Mouse (Mus musculus) liver, embryonic 13.5 days (tissue): ENCODE results near the gene Pigb. TPM values are rescaled to one million over a fixed set of nuclear protein-coding genes. Genes with fewer than 3 reads are reported as not detected.

Experiments used
- ATAC-seq: fragments of 200-750 bp; cut with Nextera tagmentation; 2 replicates; pipeline ENCODE4 v1.8.0; 2017; ENCODE audit warnings: low read depth, mild to moderate bottlenecking, moderate number of reproducible peaks, moderate library complexity
- DNase-seq: peaks from one replicate; pipeline ENCODE4 v3.0.0; 2022
- H3K27ac ChIP-seq: fragments of 300-500 bp; sonication (generic); 2 replicates; pipeline ENCODE4 v1.5.1; 2015; ENCODE audit warnings: moderate library complexity, mild to moderate bottlenecking, inconsistent platforms
- H3K27me3 ChIP-seq: fragments of 300-500 bp; sonication (generic); 2 replicates; pipeline ENCODE4 v1.6.1; 2015; ENCODE audit warnings: mild to moderate bottlenecking, inconsistent platforms
- H3K36me3 ChIP-seq: fragments of 300-500 bp; sonication (generic); 2 replicates; pipeline ENCODE4 v1.6.1; 2015; ENCODE audit warnings: mild to moderate bottlenecking, inconsistent platforms
- H3K4me1 ChIP-seq: fragments of 300-500 bp; sonication (generic); replicated peaks from 2 replicates; pipeline ENCODE4 v1.6.1; 2015; ENCODE audit warnings: inconsistent platforms
- H3K4me2 ChIP-seq: fragments of 300-500 bp; sonication (generic); 2 replicates; pipeline ENCODE4 v1.6.1; 2015; ENCODE audit warnings: inconsistent platforms, mild to moderate bottlenecking, moderate library complexity
- H3K4me3 ChIP-seq: fragments of 300-500 bp; sonication (generic); replicated peaks from 2 replicates; pipeline ENCODE4 v1.5.1; 2015; ENCODE audit warnings: mild to moderate bottlenecking, inconsistent platforms
- H3K9ac ChIP-seq: fragments of 300-500 bp; sonication (generic); 2 replicates; pipeline ENCODE4 v1.6.1; 2015; ENCODE audit warnings: mild to moderate bottlenecking, inconsistent platforms
- H3K9me3 ChIP-seq: fragments of 300-500 bp; sonication (generic); replicated peaks from 2 replicates; pipeline ENCODE4 v1.6.1; 2016; ENCODE audit warnings: inconsistent platforms
- WGBS: fragments of 180-500 bp; shearing (Covaris S2); methylation state at CpG from one replicate; pipeline ENCODE4 v1.1.7; 2015; ENCODE audit not compliant: insufficient replicate concordance; 5-methylcytosine and 5-hydroxymethylcytosine counted together
- microRNA-seq: library from miRNA; unstranded; fragments of <30 nt; microRNA quantifications from one replicate; pipeline ENCODE4, GENCODE M21; 2016
- polyA plus RNA-seq: library from polyadenylated mRNA; unstranded; fragments of >200 nt; fragmentation: Nextera tagmentation; extraction: Ambion mirVana; gene quantifications from 2 replicates; pipeline ENCODE4 v1.2.1, GENCODE M21; 2015

Pigb gene
- polyA plus RNA-seq, 1 experiment from 2014 or later: 4.5 TPM

DNA sequence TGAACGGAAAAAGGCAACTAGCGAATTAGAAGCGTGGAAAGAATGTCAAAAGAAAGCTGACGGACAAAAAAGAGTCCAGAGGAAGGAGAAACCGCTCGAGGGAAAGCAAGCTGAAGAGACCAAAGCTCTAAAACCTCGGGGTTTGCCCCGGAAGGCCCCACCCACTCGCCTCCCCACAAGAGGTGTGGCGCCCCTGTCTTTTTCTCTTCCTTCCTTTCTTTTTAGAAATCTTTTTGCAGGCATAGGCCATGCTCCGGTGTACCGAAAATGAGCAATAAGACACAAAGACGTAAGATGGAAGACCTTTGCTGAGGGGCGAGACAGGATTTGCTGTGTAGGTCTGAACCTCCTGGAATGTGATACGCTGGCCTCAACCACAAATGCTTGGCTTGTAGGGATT, 78.2 kb downstream of the Pigb start:
- Histone ChIP-seq H3K36me3 (no peaks in the 10 kb centered on the region), H3K4me2 (no peak overlapping the region), H3K27ac (no peak overlapping the region), H3K9me3 (no peaks in the 10 kb centered on the region), H3K4me3 (no peak overlapping the region), H3K9ac (no peak overlapping the region), H3K27me3 (no peaks in the 10 kb centered on the region), H3K4me1 (peaks cover 14% of the 10 kb centered on the region)
- whole genome bisulfite sequencing: 52% methylated on average over 15 of the region's 15 CpGs
- no peak for ATAC-seq
- no peak for DNase-seq

DNA sequence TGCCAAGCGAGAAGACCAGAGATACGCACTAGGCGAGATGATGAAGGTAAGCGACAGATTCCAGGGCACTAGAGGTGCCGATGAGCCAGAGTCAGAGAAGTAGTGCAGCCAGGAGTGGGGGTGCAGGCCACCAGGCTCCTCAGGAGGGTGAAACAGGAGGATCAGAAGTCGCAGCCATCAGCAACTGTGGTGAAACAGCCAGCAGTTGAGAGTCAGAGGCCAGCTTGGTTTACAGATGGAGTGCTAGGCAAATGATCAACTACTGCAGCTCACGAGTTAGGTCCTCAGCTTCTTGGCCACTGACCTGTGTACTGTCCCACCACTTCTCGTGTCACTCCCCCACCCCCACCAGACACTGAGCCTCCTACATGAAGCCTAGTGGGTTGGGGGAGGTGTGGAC, 78.8 kb downstream of the Pigb start:
- no peak overlapping the region for H3K9ac ChIP-seq
- no peak for ATAC-seq
- no peak for DNase-seq
- no peak overlapping the region for H3K4me2 ChIP-seq
- H3K36me3 ChIP-seq: no peaks in the 10 kb centered on the region
- no peak overlapping the region for H3K4me3 ChIP-seq
- no peak overlapping the region for H3K27ac ChIP-seq
- no peaks in the 10 kb centered on the region for H3K27me3 ChIP-seq
- peaks cover 14% of the 10 kb centered on the region for H3K4me1 ChIP-seq
- H3K9me3 ChIP-seq: no peaks in the 10 kb centered on the region
- 63% methylated on average over 8 of the region's 8 CpGs for WGBS

DNA sequence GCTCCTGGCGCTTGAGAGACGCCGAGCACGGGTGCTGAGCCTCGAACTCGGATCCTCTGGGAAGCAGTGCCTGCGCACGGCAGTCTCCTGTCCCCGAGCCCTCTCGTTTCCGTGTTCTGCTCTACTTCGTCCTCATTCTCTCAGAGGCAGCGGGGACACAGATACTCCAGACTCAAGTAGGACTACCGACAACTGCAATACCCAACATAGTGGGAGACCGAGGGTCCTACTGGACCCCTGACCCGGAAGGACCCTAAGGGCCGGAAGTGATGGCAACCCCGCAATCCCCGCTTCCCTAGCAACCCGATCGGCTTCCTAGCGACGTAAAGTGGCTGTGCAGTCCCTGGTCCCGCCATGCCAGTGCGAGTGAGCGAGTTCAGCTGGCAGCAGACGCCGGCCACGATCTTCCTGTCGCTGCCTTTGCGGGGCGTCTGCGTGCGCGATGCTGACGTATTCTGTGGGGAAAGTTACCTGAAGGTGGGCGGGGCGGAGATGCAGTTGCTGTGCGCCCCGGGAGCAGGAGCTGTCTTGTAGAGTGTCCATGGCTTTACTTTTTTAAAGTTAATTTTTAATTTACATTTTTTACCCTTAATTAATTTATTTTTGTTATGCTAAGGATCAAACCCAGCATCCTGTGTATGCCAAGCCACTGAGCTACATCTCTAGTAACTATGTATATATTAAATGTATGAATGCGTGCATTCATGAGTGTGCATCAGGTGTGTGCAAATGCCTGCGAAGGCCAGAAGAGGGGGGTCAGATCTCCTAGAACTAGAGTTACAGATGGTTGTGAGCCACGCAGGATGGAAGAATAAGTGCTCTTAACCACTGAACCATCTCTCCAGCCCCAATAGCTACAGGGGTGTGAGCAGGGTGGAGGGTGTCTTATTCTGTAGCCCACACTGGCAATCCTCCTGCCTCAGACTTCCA, 81.4 kb downstream of the Pigb start, which contains the start of the genes Dyx1c1 and Gm44503:
Gene Dyx1c1, plus strand, starts transcription at position 265 of the 930 bp plus-strand sequence.
Gene Gm44503, plus strand, starts transcription at position 332 of the 930 bp plus-strand sequence.
- peak; percentile 63 for DNase-seq
- peak within 1 kb of the TSS; percentile 68 for H3K4me3 ChIP-seq
- no peaks in the 10 kb centered on the region for H3K9me3 ChIP-seq
- ATAC-seq: peak; percentile 71
- WGBS: 1% methylated on average over 43 of the region's 43 CpGs
- H3K9ac ChIP-seq: peak within 1 kb of the TSS; percentile 68
- H3K27me3 ChIP-seq: no peaks in the 10 kb centered on the region
- H3K36me3 ChIP-seq: no peaks in the 10 kb centered on the region
- H3K4me2 ChIP-seq: peak within 1 kb of the TSS; percentile 76
- no peak within 1 kb of the TSS for H3K27ac ChIP-seq
- peaks cover 14% of the 10 kb centered on the region for H3K4me1 ChIP-seq

Small RNAs within 50 kb of the gene (microRNA-seq; reads per million reads assigned to microRNA genes)
- not detected for gene Gm27353

Other genes with a start within 250 kb of the Pigb start
- 0.09 and 0.14 TPM in 2 replicates for gene Prtg, start 233.5 kb downstream of the Pigb start, polyA plus RNA-seq
- gene Pygo1, start 114.7 kb downstream of the Pigb start, polyA plus RNA-seq: 0.12 and 0.14 TPM in 2 replicates
- 0.24 and 0.31 TPM in 2 replicates for gene Dyx1c1, start 81.6 kb downstream of the Pigb start, polyA plus RNA-seq
- gene Gm44503, start 81.5 kb downstream of the Pigb start, polyA plus RNA-seq: not detected in 2 replicates
- gene Ccpg1os, start 55.0 kb downstream of the Pigb start, polyA plus RNA-seq: 2.7 and 4.0 TPM in 2 replicates
- gene Ccpg1, start 54.9 kb downstream of the Pigb start, polyA plus RNA-seq: 9.8 and 12.2 TPM in 2 replicates
- 4.5 and 4.9 TPM in 2 replicates for gene Rab27a, start 4.5 kb upstream of the Pigb start, polyA plus RNA-seq
- 0.09 TPM in 1 of 2 replicates, not detected in the other for gene Khdc3, start 61.5 kb upstream of the Pigb start, polyA plus RNA-seq
- not detected in 2 replicates for gene Gm20509, start 62.1 kb upstream of the Pigb start, polyA plus RNA-seq
- gene Rsl24d1, start 73.0 kb upstream of the Pigb start, polyA plus RNA-seq: 78.9 and 89.4 TPM in 2 replicates